Mouse (Mus musculus): Measurements from ENCODE around the gene Nos1ap.

Gene Nos1ap

DNA sequence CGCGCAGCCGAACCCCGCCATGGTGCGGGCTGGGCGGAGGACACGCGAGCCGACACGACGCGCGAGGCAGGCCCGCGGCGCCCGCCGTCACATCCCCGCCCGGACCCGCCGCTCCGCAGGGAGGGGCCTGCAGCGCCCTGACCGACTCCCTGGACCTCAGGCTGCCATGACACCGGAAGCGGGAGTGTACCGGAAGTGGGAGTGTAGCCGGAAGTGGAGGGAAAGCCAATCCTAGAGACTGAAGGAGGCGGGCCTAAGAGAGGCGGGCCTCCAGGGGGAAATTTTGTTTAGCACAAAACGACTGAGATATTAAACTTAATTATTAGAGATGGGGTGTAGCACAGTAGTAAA lies 334.1 kb downstream of the Nos1ap start:
- DNase-seq = peak; percentile 76

DNA sequence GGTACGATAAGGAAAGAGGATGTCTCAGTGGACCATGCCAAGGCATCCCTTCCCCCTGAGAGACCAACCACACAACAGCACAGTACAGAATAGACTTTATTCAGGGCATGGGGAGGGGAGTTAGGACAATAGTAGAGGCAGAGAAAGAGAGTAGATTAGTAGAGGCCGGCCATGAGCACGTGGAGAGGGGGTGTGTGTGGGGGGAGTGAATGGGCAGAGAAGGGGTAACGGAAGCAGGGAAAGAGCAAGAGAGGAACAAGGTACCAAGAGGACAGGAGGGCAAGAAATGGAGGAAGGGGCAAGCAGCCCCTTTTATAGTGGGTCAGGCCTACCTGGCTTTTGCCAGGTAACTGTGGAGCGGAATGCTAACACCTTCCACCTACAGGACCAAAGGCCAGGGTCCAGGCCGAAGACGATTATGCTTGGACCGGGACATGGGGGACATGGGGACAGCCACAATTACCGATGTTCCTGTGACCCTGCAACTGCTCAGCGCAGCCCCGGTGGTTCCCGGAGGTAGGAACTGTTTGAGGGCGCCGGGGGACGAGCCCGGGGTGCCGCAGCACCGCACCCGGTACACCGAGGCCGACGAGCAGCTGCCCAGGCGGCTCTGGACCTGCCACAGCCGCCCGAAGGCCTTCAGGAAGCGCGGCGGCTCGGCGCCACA lies 334.6 kb downstream of the Nos1ap start:
- DNase-seq = no peak

All from thymus, postnatal 25 days (tissue).